Mouse (Mus musculus): ENCODE results near the gene Spred2. TPM values are rescaled to one million over a fixed set of nuclear protein-coding genes. Genes with fewer than 3 reads are reported as not detected.

The Spred2 gene
- polyA plus RNA-seq, 1 experiment from 2014 or later = 4.4 TPM

DNA sequence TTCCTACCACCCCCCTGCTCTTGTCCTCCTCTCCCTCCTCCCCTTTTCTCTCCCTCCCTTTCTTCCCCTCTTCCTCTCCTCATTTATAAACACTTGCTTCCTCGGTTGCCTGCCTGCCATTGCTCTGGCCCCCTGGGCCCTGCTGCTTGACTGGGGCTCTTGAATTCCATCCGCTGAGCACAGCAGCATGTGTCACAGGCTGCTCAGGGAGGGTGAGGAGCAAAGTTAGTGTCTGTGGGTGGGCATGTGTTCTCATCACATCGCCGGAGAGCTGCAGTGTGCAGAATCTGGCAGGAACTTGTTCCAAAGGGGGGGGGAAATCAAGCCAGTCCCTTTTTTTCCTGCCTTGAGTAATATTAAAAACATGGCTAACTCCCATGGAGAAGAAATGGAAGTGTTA, 59.1 kb downstream of the Spred2 start:
- no peaks in the 10 kb centered on the region for H3K9me3 ChIP-seq (ENCODE audit: control insufficient read depth, low read length)
- H3K4me3 ChIP-seq (ENCODE audit: low read length) = no peak overlapping the region
- no peak overlapping the region for H3K9ac ChIP-seq (ENCODE audit: low read depth, low read length)
- peak overlapping the region; percentile 46; the same call in 1 of the 2 replicates for H3K27ac ChIP-seq (ENCODE audit: low read length)
- no peaks in the 10 kb centered on the region for H3K27me3 ChIP-seq (replicated peaks; ENCODE audit: control insufficient read depth, insufficient read depth, low read length)
- H3K4me2 ChIP-seq (ENCODE audit: low read depth, low read length) = no peak overlapping the region
- H3K36me3 ChIP-seq (ENCODE audit: control insufficient read depth, insufficient read depth, low read length) = no peaks in the 10 kb centered on the region
- H3K4me1 ChIP-seq (ENCODE audit: control insufficient read depth, insufficient read depth, low read length) = peaks cover 66% of the 10 kb centered on the region
- 46% methylated on average over 4 of the region's 4 CpGs for WGBS
- no peak for ATAC-seq

DNA sequence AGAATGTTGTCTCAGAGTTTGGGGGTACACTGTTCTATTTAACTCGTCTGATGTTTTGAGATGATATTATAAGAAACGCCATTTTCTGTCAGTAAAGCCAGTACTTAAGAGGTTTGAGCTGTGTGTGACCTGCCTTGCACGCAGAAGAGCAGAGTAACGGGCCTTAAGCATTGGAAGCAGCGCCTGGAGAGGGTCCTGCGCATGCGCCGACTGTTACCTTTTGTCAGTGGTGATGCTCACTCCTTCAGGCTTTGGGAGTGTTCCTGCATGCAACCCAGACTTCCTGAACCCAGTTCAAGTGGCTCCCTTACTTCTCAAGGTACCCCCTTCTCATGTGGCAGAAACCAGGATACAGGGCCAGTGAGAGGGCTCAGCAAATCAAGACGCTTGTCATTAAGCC, 59.9 kb downstream of the Spred2 start:
- no peaks in the 10 kb centered on the region for H3K27me3 ChIP-seq (replicated peaks; ENCODE audit: control insufficient read depth, insufficient read depth, low read length)
- WGBS = 83% methylated on average over 9 of the region's 9 CpGs
- peaks cover 66% of the 10 kb centered on the region for H3K4me1 ChIP-seq (ENCODE audit: control insufficient read depth, insufficient read depth, low read length)
- no peaks in the 10 kb centered on the region for H3K9me3 ChIP-seq (ENCODE audit: control insufficient read depth, low read length)
- H3K4me3 ChIP-seq (ENCODE audit: low read length) = no peak overlapping the region
- H3K27ac ChIP-seq (ENCODE audit: low read length) = no peak overlapping the region
- no peak for ATAC-seq
- H3K9ac ChIP-seq (ENCODE audit: low read depth, low read length) = no peak overlapping the region
- no peak overlapping the region for H3K4me2 ChIP-seq (ENCODE audit: low read depth, low read length)
- H3K36me3 ChIP-seq (ENCODE audit: control insufficient read depth, insufficient read depth, low read length) = no peaks in the 10 kb centered on the region

DNA sequence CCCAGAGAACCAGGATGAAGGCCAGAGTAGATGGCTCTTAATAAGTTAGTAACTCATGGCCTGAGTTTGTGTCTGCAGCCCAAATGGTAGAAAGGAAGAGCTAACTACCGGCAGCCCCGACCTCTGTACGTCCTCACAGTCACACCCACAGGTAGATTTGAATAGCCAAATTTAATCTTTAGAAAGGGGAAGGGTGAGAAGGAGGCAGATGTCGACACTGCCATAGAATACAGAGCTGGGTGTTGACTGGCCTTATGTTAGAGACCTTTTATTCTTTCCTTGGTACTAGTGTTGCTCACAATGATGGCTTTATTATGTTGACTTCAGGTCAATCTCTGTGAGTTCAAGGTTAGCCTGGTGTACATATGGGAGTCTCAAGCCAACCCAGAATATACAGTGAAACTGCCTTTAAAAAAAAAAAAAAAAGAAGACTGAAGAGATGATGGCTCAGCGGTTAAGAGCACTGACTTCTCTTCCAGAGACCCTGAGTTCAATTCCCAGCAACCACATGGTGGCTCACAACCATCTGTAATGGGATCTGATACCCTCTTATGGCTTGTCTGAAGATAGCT, 61.2 kb downstream of the Spred2 start:
- ATAC-seq = no peak
- no peaks in the 10 kb centered on the region for H3K9me3 ChIP-seq (ENCODE audit: control insufficient read depth, low read length)
- H3K36me3 ChIP-seq (ENCODE audit: control insufficient read depth, insufficient read depth, low read length) = no peaks in the 10 kb centered on the region
- H3K4me1 ChIP-seq (ENCODE audit: control insufficient read depth, insufficient read depth, low read length) = peaks cover 66% of the 10 kb centered on the region
- no peak overlapping the region for H3K4me2 ChIP-seq (ENCODE audit: low read depth, low read length)
- H3K27me3 ChIP-seq (replicated peaks; ENCODE audit: control insufficient read depth, insufficient read depth, low read length) = no peaks in the 10 kb centered on the region
- no peak overlapping the region for H3K9ac ChIP-seq (ENCODE audit: low read depth, low read length)
- 53% methylated on average over 5 of the region's 5 CpGs for WGBS
- H3K4me3 ChIP-seq (ENCODE audit: low read length) = no peak overlapping the region
- no peak overlapping the region for H3K27ac ChIP-seq (ENCODE audit: low read length)

DNA sequence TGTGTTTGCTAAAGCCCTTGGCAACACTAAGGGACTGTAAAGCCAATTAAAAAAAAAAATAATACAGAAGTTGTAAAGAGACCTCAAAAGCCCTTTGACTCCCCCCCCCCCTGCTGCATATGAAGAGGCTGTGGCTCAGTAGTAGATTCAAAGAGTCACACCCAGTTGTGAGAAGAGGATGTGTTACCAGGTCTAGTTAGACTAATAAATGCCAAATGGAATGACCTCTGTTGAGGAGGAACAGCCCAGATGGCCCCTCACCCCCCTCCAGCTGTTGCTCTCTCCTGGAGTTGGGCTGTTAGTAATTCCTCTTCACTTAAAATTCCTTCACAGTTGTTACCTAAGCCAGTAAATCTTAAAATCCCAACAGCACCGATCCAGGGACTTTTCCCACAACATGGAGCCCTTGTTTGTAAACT, 62.3 kb downstream of the Spred2 start:
- H3K9ac ChIP-seq (ENCODE audit: low read depth, low read length) = peak overlapping the region; percentile 41
- peaks cover 72% of the 10 kb centered on the region for H3K4me1 ChIP-seq (ENCODE audit: control insufficient read depth, insufficient read depth, low read length)
- ATAC-seq = no peak
- H3K36me3 ChIP-seq (ENCODE audit: control insufficient read depth, insufficient read depth, low read length) = no peaks in the 10 kb centered on the region
- no peaks in the 10 kb centered on the region for H3K9me3 ChIP-seq (ENCODE audit: control insufficient read depth, low read length)
- peak overlapping the region; percentile 80 for H3K27ac ChIP-seq (ENCODE audit: low read length)
- H3K4me3 ChIP-seq (ENCODE audit: low read length) = no peak overlapping the region
- no peaks in the 10 kb centered on the region for H3K27me3 ChIP-seq (replicated peaks; ENCODE audit: control insufficient read depth, insufficient read depth, low read length)
- 11% methylated on average over 1 of the region's 1 CpGs for WGBS
- H3K4me2 ChIP-seq (ENCODE audit: low read depth, low read length) = peak overlapping the region; percentile 23; the same call in 1 of the 2 replicates

DNA sequence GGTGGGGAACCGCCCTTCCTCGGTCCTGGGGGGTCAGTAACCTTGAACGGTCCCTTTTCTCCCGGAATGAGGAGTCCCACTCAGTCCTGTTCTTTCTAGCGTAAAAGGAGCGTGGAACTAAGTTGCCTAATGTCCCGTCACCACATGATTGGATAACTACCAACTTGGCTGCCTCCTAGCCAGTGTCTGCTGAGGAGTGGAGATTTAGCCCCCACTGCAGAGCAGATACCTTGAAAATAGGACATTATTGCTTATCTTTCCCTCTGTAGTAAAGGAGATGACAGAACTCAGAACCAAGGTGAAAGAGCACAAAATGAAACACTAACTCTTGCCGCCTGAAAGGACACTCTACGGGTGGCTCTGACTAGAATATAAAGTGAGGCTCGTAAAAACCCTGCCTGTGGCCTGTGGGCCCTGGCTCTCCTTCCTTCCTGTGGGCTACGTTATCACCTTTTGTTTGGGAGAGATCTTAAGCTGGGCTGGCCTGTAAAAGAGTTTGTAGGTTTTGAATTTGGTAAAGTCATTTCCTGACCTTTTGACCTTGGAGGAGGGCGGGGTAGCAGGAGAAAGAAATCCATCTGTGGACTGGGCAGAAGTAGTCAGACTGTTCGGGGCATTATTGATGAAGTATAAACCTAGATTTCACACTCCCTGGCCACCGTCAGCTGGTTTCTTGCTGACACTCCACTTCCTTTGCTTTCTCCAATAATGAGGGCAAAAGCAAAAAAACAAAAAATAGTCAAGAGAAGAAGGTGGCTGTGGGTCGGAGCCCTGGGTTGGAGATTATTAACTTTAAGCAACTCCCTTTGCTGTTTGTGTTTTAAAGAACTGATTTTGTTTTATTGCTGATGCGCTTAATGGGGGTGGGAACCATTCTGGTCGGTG, 62.9 kb downstream of the Spred2 start:
- Histone ChIP-seq H3K27ac (ENCODE audit: low read length) (peak overlapping the region; percentile 80), H3K9me3 (ENCODE audit: control insufficient read depth, low read length) (no peaks in the 10 kb centered on the region), H3K4me2 (ENCODE audit: low read depth, low read length) (peak overlapping the region; percentile 23; the same call in 1 of the 2 replicates), H3K27me3 (replicated peaks; ENCODE audit: control insufficient read depth, insufficient read depth, low read length) (no peaks in the 10 kb centered on the region), H3K36me3 (ENCODE audit: control insufficient read depth, insufficient read depth, low read length) (no peaks in the 10 kb centered on the region), H3K4me3 (ENCODE audit: low read length) (no peak overlapping the region), H3K9ac (ENCODE audit: low read depth, low read length) (peak overlapping the region; percentile 41), H3K4me1 (ENCODE audit: control insufficient read depth, insufficient read depth, low read length) (peaks cover 76% of the 10 kb centered on the region)
- no peak for ATAC-seq
- WGBS = 22% methylated on average over 17 of the region's 17 CpGs

DNA sequence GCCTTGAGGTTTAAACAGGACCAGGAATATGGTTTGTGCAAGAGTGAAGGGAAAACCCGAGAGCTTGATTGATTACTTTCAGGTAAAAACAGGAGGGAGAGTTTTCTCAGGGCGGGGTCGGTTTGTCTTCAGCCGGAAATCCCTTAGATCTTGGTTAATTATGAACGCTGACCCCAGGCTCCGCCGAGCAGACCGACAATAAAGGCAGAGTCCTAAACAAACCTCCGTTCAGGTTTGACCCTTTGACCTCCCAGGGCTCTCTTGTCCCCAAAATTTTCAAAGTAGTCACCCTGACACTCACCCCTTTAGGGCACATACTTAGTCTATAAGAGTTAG, 63.5 kb downstream of the Spred2 start:
- Histone ChIP-seq H3K9ac (ENCODE audit: low read depth, low read length) (no peak overlapping the region), H3K4me2 (ENCODE audit: low read depth, low read length) (peak overlapping the region; percentile 23; the same call in 1 of the 2 replicates), H3K27ac (ENCODE audit: low read length) (peak overlapping the region; percentile 80), H3K36me3 (ENCODE audit: control insufficient read depth, insufficient read depth, low read length) (no peaks in the 10 kb centered on the region), H3K4me3 (ENCODE audit: low read length) (no peak overlapping the region), H3K4me1 (ENCODE audit: control insufficient read depth, insufficient read depth, low read length) (peaks cover 79% of the 10 kb centered on the region), H3K27me3 (replicated peaks; ENCODE audit: control insufficient read depth, insufficient read depth, low read length) (no peaks in the 10 kb centered on the region), H3K9me3 (ENCODE audit: control insufficient read depth, low read length) (no peaks in the 10 kb centered on the region)
- ATAC-seq = no peak
- WGBS = 16% methylated on average over 9 of the region's 9 CpGs

DNA sequence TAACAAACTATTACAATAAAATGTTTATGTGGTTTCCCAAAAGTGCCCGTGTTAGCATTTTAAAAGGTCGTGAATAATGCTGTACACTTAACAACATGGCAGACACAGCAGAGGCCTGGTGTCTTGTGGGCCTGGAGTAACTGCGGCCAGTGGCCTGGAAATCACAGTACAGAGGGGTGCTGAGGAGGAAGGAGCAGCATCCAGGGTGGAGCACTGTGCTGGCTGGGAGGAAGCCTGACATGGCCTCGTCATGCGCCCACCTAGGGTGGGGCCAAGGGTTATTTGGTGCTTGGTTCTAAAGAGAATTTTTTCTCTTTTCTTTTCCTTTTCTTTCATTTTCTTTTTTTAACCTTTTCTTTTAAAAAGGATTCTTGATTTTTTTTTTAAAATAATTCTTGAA, 64.0 kb downstream of the Spred2 start:
- Histone ChIP-seq H3K4me1 (ENCODE audit: control insufficient read depth, insufficient read depth, low read length) (peaks cover 79% of the 10 kb centered on the region), H3K9me3 (ENCODE audit: control insufficient read depth, low read length) (no peaks in the 10 kb centered on the region), H3K4me2 (ENCODE audit: low read depth, low read length) (no peak overlapping the region), H3K36me3 (ENCODE audit: control insufficient read depth, insufficient read depth, low read length) (no peaks in the 10 kb centered on the region), H3K9ac (ENCODE audit: low read depth, low read length) (no peak overlapping the region), H3K27ac (ENCODE audit: low read length) (peak overlapping the region; percentile 45), H3K27me3 (replicated peaks; ENCODE audit: control insufficient read depth, insufficient read depth, low read length) (no peaks in the 10 kb centered on the region), H3K4me3 (ENCODE audit: low read length) (no peak overlapping the region)
- ATAC-seq = 0 out of 2 replicates have a peak, but pooled peaks have one; percentile 19
- 48% methylated on average over 5 of the region's 5 CpGs for WGBS

DNA sequence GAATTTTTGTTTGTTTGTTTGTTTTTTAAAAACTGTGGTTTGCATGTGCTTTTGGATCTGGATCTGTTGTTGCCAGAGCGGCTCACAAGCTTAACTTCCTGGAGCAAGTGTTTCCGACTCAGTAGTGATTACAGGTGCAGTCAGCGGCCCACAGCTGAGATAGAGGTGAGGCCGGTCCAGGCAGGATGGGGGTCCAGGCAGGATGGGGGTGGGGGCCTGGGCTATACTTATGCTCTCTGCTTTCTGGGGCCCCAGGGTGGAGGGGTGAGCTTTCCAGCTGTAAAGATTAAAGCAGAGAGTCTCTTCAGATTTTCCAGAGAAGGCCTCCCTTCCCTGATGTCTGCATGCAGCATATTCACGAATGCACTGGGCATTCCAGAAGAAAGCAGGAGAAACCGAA, 64.5 kb downstream of the Spred2 start:
- Histone ChIP-seq H3K9ac (ENCODE audit: low read depth, low read length) (0 out of 2 replicates have a peak overlapping the region, but pooled peaks have one; percentile 19), H3K4me1 (ENCODE audit: control insufficient read depth, insufficient read depth, low read length) (peaks cover 77% of the 10 kb centered on the region), H3K27ac (ENCODE audit: low read length) (peak overlapping the region; percentile 66), H3K9me3 (ENCODE audit: control insufficient read depth, low read length) (no peaks in the 10 kb centered on the region), H3K36me3 (ENCODE audit: control insufficient read depth, insufficient read depth, low read length) (no peaks in the 10 kb centered on the region), H3K4me3 (ENCODE audit: low read length) (no peak overlapping the region), H3K27me3 (replicated peaks; ENCODE audit: control insufficient read depth, insufficient read depth, low read length) (no peaks in the 10 kb centered on the region), H3K4me2 (ENCODE audit: low read depth, low read length) (no peak overlapping the region)
- no peak for ATAC-seq
- WGBS = 55% methylated on average over 6 of the region's 6 CpGs

DNA sequence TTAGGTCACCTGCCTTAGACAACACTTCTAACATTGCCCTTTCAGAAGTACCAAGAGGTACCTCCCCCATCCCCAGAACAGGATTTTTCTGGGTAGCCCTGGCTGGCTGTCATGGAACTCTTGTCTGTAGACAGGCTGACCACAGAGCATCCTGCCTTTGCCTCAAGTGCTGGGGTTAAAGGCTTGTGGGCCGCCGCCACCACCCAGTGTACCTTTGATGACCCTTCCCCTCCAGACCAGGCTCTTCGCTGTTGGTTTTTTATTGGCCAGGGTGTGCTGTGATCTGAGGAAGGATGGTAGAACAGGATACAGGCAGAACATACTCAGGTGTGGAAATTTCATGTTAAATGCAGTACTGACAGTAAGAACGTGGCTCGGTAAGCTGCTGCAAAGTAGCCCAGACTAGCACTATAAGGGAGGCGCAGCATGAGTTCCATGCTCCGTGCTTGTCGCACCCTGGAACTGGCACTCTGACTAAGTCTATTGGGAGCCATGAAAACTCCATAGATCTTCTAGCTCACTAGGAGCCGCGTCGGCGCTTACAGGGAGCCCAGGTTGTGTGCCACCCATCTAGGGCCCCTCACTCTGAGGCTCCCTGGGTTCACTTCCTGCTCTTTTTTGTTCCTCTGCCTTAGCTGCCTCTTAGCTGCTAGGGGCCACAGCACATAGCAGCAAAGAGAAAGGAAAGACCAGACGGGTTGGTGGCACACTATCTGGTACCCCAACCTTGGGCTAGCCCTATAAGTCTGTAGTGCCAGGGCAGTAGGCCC, 65.2 kb downstream of the Spred2 start:
- Histone ChIP-seq H3K4me3 (ENCODE audit: low read length) (no peak overlapping the region), H3K9me3 (ENCODE audit: control insufficient read depth, low read length) (no peaks in the 10 kb centered on the region), H3K27ac (ENCODE audit: low read length) (peak overlapping the region; percentile 66), H3K9ac (ENCODE audit: low read depth, low read length) (peak overlapping the region; percentile 19; the same call in 1 of the 2 replicates), H3K27me3 (replicated peaks; ENCODE audit: control insufficient read depth, insufficient read depth, low read length) (no peaks in the 10 kb centered on the region), H3K4me1 (ENCODE audit: control insufficient read depth, insufficient read depth, low read length) (peaks cover 72% of the 10 kb centered on the region), H3K36me3 (ENCODE audit: control insufficient read depth, insufficient read depth, low read length) (no peaks in the 10 kb centered on the region), H3K4me2 (ENCODE audit: low read depth, low read length) (no peak overlapping the region)
- ATAC-seq = no peak
- 74% methylated on average over 13 of the region's 13 CpGs for WGBS

Measured in intestine, embryonic 16.5 days (tissue).